In the genomic region with DNA sequence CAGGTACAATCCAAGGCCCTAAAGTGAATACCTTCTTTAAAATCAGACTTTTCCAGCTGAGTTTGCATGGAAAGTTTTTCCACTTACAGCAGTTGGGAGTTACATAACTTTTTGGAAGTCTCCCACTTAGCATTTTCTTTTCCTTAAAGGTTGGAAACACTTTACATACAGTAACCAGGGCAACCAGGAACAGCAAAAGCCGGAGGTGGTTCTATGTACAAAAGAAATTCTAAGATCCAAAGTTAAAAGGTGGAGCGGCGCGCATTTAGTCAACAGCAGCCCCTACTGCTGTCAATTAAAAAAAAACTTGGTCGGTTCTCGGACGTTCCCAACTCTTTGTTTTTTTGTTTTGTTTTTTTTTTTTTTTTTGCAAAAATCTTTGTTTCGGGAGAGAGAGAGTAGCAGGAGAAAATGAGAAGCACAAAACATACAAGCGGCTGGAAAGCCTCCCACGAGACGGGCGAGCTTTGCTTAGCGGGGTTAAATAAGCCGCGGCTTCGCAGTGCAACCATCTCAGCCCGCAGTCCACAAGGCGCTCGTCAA, we compare ENCODE assay signal across 8 mouse cellular contexts. TPM values are rescaled to one million over a fixed set of nuclear protein-coding genes. Genes with fewer than 3 reads are reported as not detected.
DNase-seq lines count a peak whose midpoint lies in the region; ATAC-seq and TF ChIP-seq lines count a peak whose summit lies in the region.

No protein-coding gene starts in this region.

- under 1% methylated on average over 19 of the region's 19 CpGs for WGBS in heart, embryonic 12.5 days
- under 1% methylated on average over 19 of the region's 19 CpGs for WGBS in embryonic facial prominence, embryonic 13.5 days
- WGBS in kidney, embryonic 15.5 days, result 0% methylated on average over 19 of the region's 19 CpGs
- 1% methylated on average over 19 of the region's 19 CpGs for WGBS in midbrain, embryonic 11.5 days

- H3K9ac ChIP-seq in heart, embryonic 12.5 days, result peak overlapping the region; percentile 88
- H3K9ac ChIP-seq in embryonic facial prominence, embryonic 13.5 days, result peak overlapping the region; percentile 94
- H3K9ac ChIP-seq in kidney, embryonic 15.5 days, result peak overlapping the region; percentile 80
- peak overlapping the region; percentile 81 for H3K9ac ChIP-seq in midbrain, embryonic 11.5 days (ENCODE audit: low read length)

- H3K9me3 ChIP-seq in heart, embryonic 12.5 days (replicated peaks), result no peaks in the 10 kb centered on the region
- no peaks in the 10 kb centered on the region for H3K9me3 ChIP-seq in E14TG2a.4 (ENCODE audit: low read length)
- no peaks in the 10 kb centered on the region for H3K9me3 ChIP-seq in embryonic facial prominence, embryonic 13.5 days
- H3K9me3 ChIP-seq in kidney, embryonic 15.5 days (replicated peaks), result no peaks in the 10 kb centered on the region
- no peaks in the 10 kb centered on the region for H3K9me3 ChIP-seq in midbrain, embryonic 11.5 days (ENCODE audit: control insufficient read depth, low read length)

- peaks cover 22% of the 10 kb centered on the region for H3K36me3 ChIP-seq in heart, embryonic 12.5 days
- peaks cover 40% of the 10 kb centered on the region for H3K36me3 ChIP-seq in E14TG2a.4 (ENCODE audit: insufficient read depth, low read length)
- peaks cover 19% of the 10 kb centered on the region for H3K36me3 ChIP-seq in embryonic facial prominence, embryonic 13.5 days
- H3K36me3 ChIP-seq in kidney, embryonic 15.5 days, result peaks cover 33% of the 10 kb centered on the region
- peaks cover 6% of the 10 kb centered on the region for H3K36me3 ChIP-seq in midbrain, embryonic 11.5 days (ENCODE audit: control insufficient read depth, insufficient read depth, low read length)

- H3K27ac ChIP-seq in heart, embryonic 12.5 days (ENCODE audit: poor library complexity, severe bottlenecking), result peak overlapping the region; percentile 73
- peak overlapping the region; percentile 94 for H3K27ac ChIP-seq in embryonic facial prominence, embryonic 13.5 days
- H3K27ac ChIP-seq in kidney, embryonic 15.5 days, result peak overlapping the region; percentile 91
- peak overlapping the region; percentile 4; the same call in 1 of the 2 replicates for H3K27ac ChIP-seq in midbrain, embryonic 11.5 days (ENCODE audit: low read depth, low read length)

- peak overlapping the region; percentile 64 for H3K4me2 ChIP-seq in heart, embryonic 12.5 days
- H3K4me2 ChIP-seq in embryonic facial prominence, embryonic 13.5 days, result peak overlapping the region; percentile 58
- peak overlapping the region; percentile 61 for H3K4me2 ChIP-seq in kidney, embryonic 15.5 days
- H3K4me2 ChIP-seq in midbrain, embryonic 11.5 days, result peak overlapping the region; percentile 56

- no peak for TF ChIP-seq CTCF in E14TG2a.4 (conservative IDR thresholded peaks at IDR 0.05; ENCODE audit: low read length)

- H3K4me1 ChIP-seq in heart, embryonic 12.5 days (replicated peaks), result peaks cover 11% of the 10 kb centered on the region
- peaks cover 25% of the 10 kb centered on the region for H3K4me1 ChIP-seq in E14TG2a.4 (replicated peaks; ENCODE audit: low read depth, low read length)
- H3K4me1 ChIP-seq in embryonic facial prominence, embryonic 13.5 days, result peaks cover 12% of the 10 kb centered on the region
- H3K4me1 ChIP-seq in kidney, embryonic 15.5 days, result peaks cover 15% of the 10 kb centered on the region
- H3K4me1 ChIP-seq in midbrain, embryonic 11.5 days (ENCODE audit: control insufficient read depth, insufficient read depth, low read length), result peaks cover 7% of the 10 kb centered on the region; the same call in 1 of the 2 replicates

- H3K27me3 ChIP-seq in heart, embryonic 12.5 days (replicated peaks), result no peaks in the 10 kb centered on the region
- H3K27me3 ChIP-seq in E14TG2a.4 (ENCODE audit: insufficient read depth, low read length), result no peaks in the 10 kb centered on the region
- H3K27me3 ChIP-seq in embryonic facial prominence, embryonic 13.5 days, result no peaks in the 10 kb centered on the region
- no peaks in the 10 kb centered on the region for H3K27me3 ChIP-seq in kidney, embryonic 15.5 days
- H3K27me3 ChIP-seq in midbrain, embryonic 11.5 days (ENCODE audit: control insufficient read depth, insufficient read depth, low read length), result no peaks in the 10 kb centered on the region

- peak overlapping the region; percentile 89 for H3K4me3 ChIP-seq in heart, embryonic 12.5 days
- peak overlapping the region; percentile 97 for H3K4me3 ChIP-seq in E14TG2a.4 (replicated peaks; ENCODE audit: low read length)
- peak overlapping the region; percentile 76 for H3K4me3 ChIP-seq in embryonic facial prominence, embryonic 13.5 days
- peak overlapping the region; percentile 74 for H3K4me3 ChIP-seq in kidney, embryonic 15.5 days (replicated peaks)
- H3K4me3 ChIP-seq in midbrain, embryonic 11.5 days (ENCODE audit: low read depth, low read length), result peak overlapping the region; percentile 57

- no peak; the same call in 1 of the 2 replicates for ATAC-seq in heart, embryonic 12.5 days (ENCODE audit: insufficient number of reproducible peaks, low FRiP score)
- ATAC-seq in embryonic facial prominence, embryonic 13.5 days (ENCODE audit: insufficient number of reproducible peaks, insufficient read depth, low FRiP score, low TSS enrichment, low read depth), result no peak
- ATAC-seq in kidney, embryonic 15.5 days (replicated peaks; ENCODE audit: low FRiP score), result no peak
- no peak for ATAC-seq in midbrain, embryonic 11.5 days (ENCODE audit: low FRiP score)

- no peak for DNase-seq in heart, adult 9 months (ENCODE audit: low spot score in 2 of 2)
- no peak for DNase-seq in midbrain, embryonic 11.5 days (ENCODE audit: low spot score, missing footprints)
- no peak for DNase-seq in cerebellum, adult 8-10 months
- DNase-seq in gastrocnemius, postnatal 25 days, result no peak

RNA-seq across cellular contexts. Expression of a gene that starts 0.6 kb away (rescaled TPM):
- polyA plus RNA-seq in heart, embryonic 12.5 days (2016; fragmentation: Nextera tagmentation; extraction: Ambion mirVana), result 85.7 and 86.1 TPM in 2 replicates
- 139 and 148 TPM in 2 replicates for polyA plus RNA-seq in embryonic facial prominence, embryonic 13.5 days (2015; fragmentation: Nextera tagmentation; extraction: Ambion mirVana)
- 135 and 136 TPM in 2 replicates for polyA plus RNA-seq in kidney, embryonic 15.5 days (2015; fragmentation: Nextera tagmentation; extraction: Ambion mirVana)
- 173 and 176 TPM in 2 replicates for polyA plus RNA-seq in midbrain, embryonic 11.5 days (2014; fragmentation: Nextera tagmentation; extraction: Ambion mirVana)
- 10 to 100 TPM; 38.1 to 43.6 TPM for total RNA-seq in gastrocnemius, postnatal 25 days (2021)

RNA-seq across cellular contexts. Expression of a gene that starts 23.0 kb away (rescaled TPM):
- not detected in 2 replicates for polyA plus RNA-seq in heart, embryonic 12.5 days (2016; fragmentation: Nextera tagmentation; extraction: Ambion mirVana)
- not detected in 2 replicates for polyA plus RNA-seq in embryonic facial prominence, embryonic 13.5 days (2015; fragmentation: Nextera tagmentation; extraction: Ambion mirVana)
- not detected in 2 replicates for polyA plus RNA-seq in kidney, embryonic 15.5 days (2015; fragmentation: Nextera tagmentation; extraction: Ambion mirVana)
- polyA plus RNA-seq in midbrain, embryonic 11.5 days (2014; fragmentation: Nextera tagmentation; extraction: Ambion mirVana), result not detected in 2 replicates
- total RNA-seq in gastrocnemius, postnatal 25 days (2021), result not detected

RNA-seq across cellular contexts. Expression of a gene that starts 27.7 kb away (rescaled TPM):
- polyA plus RNA-seq in heart, embryonic 12.5 days (2016; fragmentation: Nextera tagmentation; extraction: Ambion mirVana), result 36.6 and 40.0 TPM in 2 replicates
- 65.9 and 76.1 TPM in 2 replicates for polyA plus RNA-seq in embryonic facial prominence, embryonic 13.5 days (2015; fragmentation: Nextera tagmentation; extraction: Ambion mirVana)
- polyA plus RNA-seq in kidney, embryonic 15.5 days (2015; fragmentation: Nextera tagmentation; extraction: Ambion mirVana), result 61.9 and 64.6 TPM in 2 replicates
- polyA plus RNA-seq in midbrain, embryonic 11.5 days (2014; fragmentation: Nextera tagmentation; extraction: Ambion mirVana), result 37.6 TPM in 2 replicates
- 1 to 10 TPM; 4.2 to 5.1 TPM for total RNA-seq in gastrocnemius, postnatal 25 days (2021)

RNA-seq across cellular contexts. Expression of a gene that starts 27.8 kb away (rescaled TPM):
- 249 and 268 TPM in 2 replicates for polyA plus RNA-seq in heart, embryonic 12.5 days (2016; fragmentation: Nextera tagmentation; extraction: Ambion mirVana)
- 336 and 343 TPM in 2 replicates for polyA plus RNA-seq in embryonic facial prominence, embryonic 13.5 days (2015; fragmentation: Nextera tagmentation; extraction: Ambion mirVana)
- polyA plus RNA-seq in kidney, embryonic 15.5 days (2015; fragmentation: Nextera tagmentation; extraction: Ambion mirVana), result 310 and 326 TPM in 2 replicates
- 283 and 306 TPM in 2 replicates for polyA plus RNA-seq in midbrain, embryonic 11.5 days (2014; fragmentation: Nextera tagmentation; extraction: Ambion mirVana)
- total RNA-seq in gastrocnemius, postnatal 25 days (2021), result 100 to 1,000 TPM; 135 to 140 TPM

RNA-seq across cellular contexts. Expression of a gene that starts 42.6 kb away (rescaled TPM):
- polyA plus RNA-seq in heart, embryonic 12.5 days (2016; fragmentation: Nextera tagmentation; extraction: Ambion mirVana), result not detected in 2 replicates
- polyA plus RNA-seq in embryonic facial prominence, embryonic 13.5 days (2015; fragmentation: Nextera tagmentation; extraction: Ambion mirVana), result not detected in 2 replicates
- not detected in 2 replicates for polyA plus RNA-seq in kidney, embryonic 15.5 days (2015; fragmentation: Nextera tagmentation; extraction: Ambion mirVana)
- polyA plus RNA-seq in midbrain, embryonic 11.5 days (2014; fragmentation: Nextera tagmentation; extraction: Ambion mirVana), result not detected in 2 replicates
- total RNA-seq in gastrocnemius, postnatal 25 days (2021), result not detected

Comparison
In these comparisons a context has a peak if more than half of its experiments do, and no peak if none do; other contexts are left out.
1. H3K27ac ChIP-seq: peak in every context shown above with its lines; median percentile 94 in embryonic facial prominence, embryonic 13.5 days; 91 in kidney, embryonic 15.5 days; 73 in heart, embryonic 12.5 days; 4 in midbrain, embryonic 11.5 days.